Mouse (Mus musculus) liver, embryonic 15.5 days (tissue): Measurements from ENCODE around the gene Agtr1a. TPM values are rescaled to one million over a fixed set of nuclear protein-coding genes. Genes with fewer than 3 reads are reported as not detected.

Source experiments
- ATAC-seq: fragments of 200-750 bp; cut with Nextera tagmentation; 2 replicates; pipeline ENCODE4 v1.8.0; 2017; ENCODE audit warnings: moderate number of reproducible peaks, mild to moderate bottlenecking, moderate library complexity; ENCODE audit not compliant: insufficient read depth
- H3K27ac ChIP-seq: fragments of 300-500 bp; sonication (generic); replicated peaks from 2 replicates; pipeline ENCODE4 v1.5.1; 2015; ENCODE audit warnings: mild to moderate bottlenecking, inconsistent platforms
- H3K27me3 ChIP-seq: fragments of 300-500 bp; sonication (generic); 2 replicates; pipeline ENCODE4 v1.6.1; 2015; ENCODE audit warnings: mild to moderate bottlenecking, inconsistent platforms
- H3K36me3 ChIP-seq: fragments of 300-500 bp; sonication (generic); replicated peaks from 2 replicates; pipeline ENCODE4 v1.6.1; 2015; ENCODE audit warnings: moderate library complexity, mild to moderate bottlenecking, inconsistent platforms
- H3K4me1 ChIP-seq: fragments of 300-500 bp; sonication (generic); replicated peaks from 2 replicates; pipeline ENCODE4 v1.6.1; 2015; ENCODE audit warnings: inconsistent platforms
- H3K4me2 ChIP-seq: fragments of 300-500 bp; sonication (generic); 2 replicates; pipeline ENCODE4 v1.6.1; 2015; ENCODE audit warnings: moderate library complexity, mild to moderate bottlenecking, inconsistent platforms
- H3K4me3 ChIP-seq: fragments of 300-500 bp; sonication (generic); replicated peaks from 2 replicates; pipeline ENCODE4 v1.5.1; 2015; ENCODE audit warnings: mild to moderate bottlenecking, inconsistent platforms
- H3K9ac ChIP-seq: fragments of 300-500 bp; sonication (generic); 2 replicates; pipeline ENCODE4 v1.6.1; 2015; ENCODE audit warnings: moderate library complexity, mild to moderate bottlenecking, inconsistent platforms
- H3K9me3 ChIP-seq: fragments of 300-500 bp; sonication (generic); replicated peaks from 2 replicates; pipeline ENCODE4 v1.6.1; 2016; ENCODE audit warnings: inconsistent platforms
- WGBS: fragments of 180-500 bp; shearing (Covaris S2); methylation state at CpG from one replicate; pipeline ENCODE4 v1.1.7; 2015; ENCODE audit warnings: mixed read lengths; ENCODE audit not compliant: insufficient replicate concordance; 5-methylcytosine and 5-hydroxymethylcytosine counted together
- polyA plus RNA-seq: library from polyadenylated mRNA; unstranded; fragments of >200 nt; fragmentation: Nextera tagmentation; extraction: Ambion mirVana; gene quantifications from 2 replicates; pipeline ENCODE4 v1.2.1, GENCODE M21; 2015

Gene Agtr1a
- polyA plus RNA-seq, 1 experiment from 2014 or later = 12.8 TPM

GRCm38 (mm10) chr13:30341987-30342898, 6.0 kb downstream of the Agtr1a start:
- ATAC-seq = no peak
- Histone ChIP-seq H3K9ac (no peak overlapping the region), H3K4me1 (no peaks in the 10 kb centered on the region; the same call in 1 of the 2 replicates), H3K36me3 (no peaks in the 10 kb centered on the region), H3K4me2 (no peak overlapping the region), H3K27ac (no peak overlapping the region), H3K4me3 (no peak overlapping the region), H3K9me3 (no peaks in the 10 kb centered on the region), H3K27me3 (no peaks in the 10 kb centered on the region)
- 79% methylated on average over 19 of the region's 19 CpGs for WGBS

GRCm38 (mm10) chr13:30345427-30345913, 9.2 kb downstream of the Agtr1a start:
- Histone ChIP-seq H3K27me3 (no peaks in the 10 kb centered on the region), H3K27ac (no peak overlapping the region), H3K4me1 (no peaks in the 10 kb centered on the region; the same call in 1 of the 2 replicates), H3K36me3 (no peaks in the 10 kb centered on the region), H3K4me3 (no peak overlapping the region), H3K9me3 (no peaks in the 10 kb centered on the region), H3K4me2 (no peak overlapping the region), H3K9ac (no peak overlapping the region)
- no peak for ATAC-seq
- 59% methylated on average over 11 of the region's 11 CpGs for WGBS

GRCm38 (mm10) chr13:30346881-30347280, 10.6 kb downstream of the Agtr1a start:
- Histone ChIP-seq H3K9ac (no peak overlapping the region), H3K36me3 (no peaks in the 10 kb centered on the region), H3K27me3 (no peaks in the 10 kb centered on the region), H3K4me3 (no peak overlapping the region), H3K4me1 (no peaks in the 10 kb centered on the region; the same call in 1 of the 2 replicates), H3K9me3 (no peaks in the 10 kb centered on the region), H3K4me2 (no peak overlapping the region), H3K27ac (peak overlapping the region; percentile 35; the same call in 1 of the 2 replicates)
- ATAC-seq = peak; percentile 71
- 59% methylated on average over 4 of the region's 4 CpGs for WGBS

- Histone ChIP-seq H3K4me1 (no peaks in the 10 kb centered on the region; the same call in 1 of the 2 replicates), H3K4me3 (no peak overlapping the region), H3K27me3 (no peaks in the 10 kb centered on the region), H3K27ac (no peak overlapping the region), H3K9me3 (no peaks in the 10 kb centered on the region), H3K9ac (no peak overlapping the region), H3K36me3 (no peaks in the 10 kb centered on the region), H3K4me2 (no peak overlapping the region)
- ATAC-seq = no peak
These were observed 12.1 kb downstream of the Agtr1a start for GRCm38 (mm10) chr13:30348306-30348705.

- Histone ChIP-seq H3K9me3 (no peaks in the 10 kb centered on the region), H3K9ac (no peak overlapping the region), H3K36me3 (no peaks in the 10 kb centered on the region), H3K4me2 (no peak overlapping the region), H3K4me1 (0 out of 2 replicates have a peak, but pooled peaks cover 3% of the 10 kb centered on the region), H3K27ac (no peak overlapping the region), H3K4me3 (no peak overlapping the region), H3K27me3 (no peaks in the 10 kb centered on the region)
- WGBS = 59% methylated on average over 13 of the region's 13 CpGs
- no peak for ATAC-seq
These were observed 15.7 kb downstream of the Agtr1a start for GRCm38 (mm10) chr13:30351966-30352365.

- no peak overlapping the region for H3K27ac ChIP-seq
- no peaks in the 10 kb centered on the region for H3K9me3 ChIP-seq
- 0 out of 2 replicates have a peak, but pooled peaks cover 3% of the 10 kb centered on the region for H3K4me1 ChIP-seq
- H3K4me3 ChIP-seq = no peak overlapping the region
- H3K4me2 ChIP-seq = no peak overlapping the region
- no peaks in the 10 kb centered on the region for H3K27me3 ChIP-seq
- no peak for ATAC-seq
- no peak overlapping the region for H3K9ac ChIP-seq
- WGBS = 80% methylated on average over 6 of the region's 6 CpGs
- H3K36me3 ChIP-seq = no peaks in the 10 kb centered on the region
These were observed 18.8 kb downstream of the Agtr1a start for GRCm38 (mm10) chr13:30354991-30355580.

GRCm38 (mm10) chr13:30355979-30356378, 19.7 kb downstream of the Agtr1a start:
- H3K4me3 ChIP-seq = no peak overlapping the region
- no peak for ATAC-seq
- 60% methylated on average over 2 of the region's 2 CpGs for WGBS
- H3K9ac ChIP-seq = no peak overlapping the region
- no peaks in the 10 kb centered on the region for H3K9me3 ChIP-seq
- no peaks in the 10 kb centered on the region for H3K36me3 ChIP-seq
- H3K27ac ChIP-seq = no peak overlapping the region
- no peak overlapping the region for H3K4me2 ChIP-seq
- H3K27me3 ChIP-seq = no peaks in the 10 kb centered on the region
- peaks cover 3% of the 10 kb centered on the region; the same call in 1 of the 2 replicates for H3K4me1 ChIP-seq

- ATAC-seq = no peak
- no peak overlapping the region for H3K4me2 ChIP-seq
- H3K27ac ChIP-seq = no peak overlapping the region
- peaks cover 3% of the 10 kb centered on the region; the same call in 1 of the 2 replicates for H3K4me1 ChIP-seq
- no peak overlapping the region for H3K4me3 ChIP-seq
- no peaks in the 10 kb centered on the region for H3K9me3 ChIP-seq
- no peaks in the 10 kb centered on the region for H3K27me3 ChIP-seq
- WGBS = 48% methylated on average over 4 of the region's 4 CpGs
- no peaks in the 10 kb centered on the region for H3K36me3 ChIP-seq
- no peak overlapping the region for H3K9ac ChIP-seq
These were observed 22.4 kb downstream of the Agtr1a start for GRCm38 (mm10) chr13:30358456-30359168.

GRCm38 (mm10) chr13:30359886-30360285, 23.6 kb downstream of the Agtr1a start:
- no peak for ATAC-seq
- H3K4me3 ChIP-seq = no peak overlapping the region

GRCm38 (mm10) chr13:30361002-30361401, 24.8 kb downstream of the Agtr1a start:
- H3K36me3 ChIP-seq = no peaks in the 10 kb centered on the region
- 0 out of 2 replicates have a peak, but pooled peaks have one; percentile 25 for ATAC-seq
- WGBS = 45% methylated on average over 5 of the region's 5 CpGs

More at GRCm38 (mm10) chr13:30359886-30360285, 23.6 kb downstream of the Agtr1a start:
- Histone ChIP-seq H3K9ac (no peak overlapping the region), H3K27me3 (no peaks in the 10 kb centered on the region), H3K27ac (no peak overlapping the region), H3K4me2 (no peak overlapping the region), H3K4me1 (peaks cover 3% of the 10 kb centered on the region; the same call in 1 of the 2 replicates), H3K36me3 (no peaks in the 10 kb centered on the region), H3K9me3 (no peaks in the 10 kb centered on the region)
- 47% methylated on average over 2 of the region's 2 CpGs for WGBS

More at GRCm38 (mm10) chr13:30361002-30361401, 24.8 kb downstream of the Agtr1a start:
- Histone ChIP-seq H3K4me1 (no peaks in the 10 kb centered on the region; the same call in 1 of the 2 replicates), H3K9ac (no peak overlapping the region), H3K9me3 (no peaks in the 10 kb centered on the region), H3K27me3 (no peaks in the 10 kb centered on the region), H3K27ac (peak overlapping the region; percentile 31; the same call in 1 of the 2 replicates), H3K4me2 (no peak overlapping the region), H3K4me3 (no peak overlapping the region)
